Mouse (Mus musculus) heart, adult 2 months (tissue): ENCODE measurements at regions not wholly inside any gene's neighbourhood (a gene's known extent, or its start where the extent isn't known, plus 50 kb on each side); places are given as distances from the start of the nearest gene placed in this dataset.

Experiments
- DNase-seq, 2 experiments: peaks; one replicate each; pipeline ENCODE4 v3.0.0; 2021
- H3K27ac ChIP-seq: fragments of 200-600 bp; 2 replicates; pipeline ENCODE4 v1.8.1; 2022
- H3K27me3 ChIP-seq: fragments of 200-500 bp; 2 replicates; pipeline ENCODE4 v1.6.1; 2012; ENCODE audit warnings: mild to moderate bottlenecking, low read length, inconsistent platforms, mixed read lengths; ENCODE audit not compliant: control insufficient read depth, insufficient read depth
- H3K36me3 ChIP-seq: fragments of 200-500 bp; 2 replicates; pipeline ENCODE4 v1.6.1; 2012; ENCODE audit warnings: low read length, inconsistent platforms; ENCODE audit not compliant: control insufficient read depth, insufficient read depth
- H3K4me1 ChIP-seq: fragments of 200-500 bp; 2 replicates; pipeline ENCODE4 v1.6.1; 2011; ENCODE audit warnings: low read length; ENCODE audit not compliant: control insufficient read depth, insufficient read depth
- H3K4me3 ChIP-seq: fragments of 200-600 bp; 2 replicates; pipeline ENCODE4 v1.8.1; 2022
- H3K79me2 ChIP-seq: fragments of 200-500 bp; replicated peaks from 2 replicates; pipeline ENCODE4 v1.6.1; 2012; ENCODE audit warnings: mild to moderate bottlenecking, inconsistent platforms, low read length, moderate library complexity, mixed read lengths; ENCODE audit not compliant: control insufficient read depth, insufficient read depth
- H3K9ac ChIP-seq: fragments of 200-500 bp; 2 replicates; pipeline ENCODE4 v1.6.1; 2012; ENCODE audit warnings: low read depth, mild to moderate bottlenecking, control low read depth, inconsistent platforms, low read length, mixed read lengths
- CTCF ChIP-seq: fragments of 200-600 bp; IDR thresholded peaks from 2 replicates; pipeline ENCODE4 v1.8.1; 2022; ENCODE audit warnings: antibody characterized with exemption, mild to moderate bottlenecking, moderate library complexity
- EP300 ChIP-seq: fragments of 200-500 bp; IDR thresholded peaks from 2 replicates; pipeline ENCODE4 v1.6.1; 2011; ENCODE audit warnings: low read depth, low read length, control low read depth; ENCODE audit not compliant: insufficient read depth
- POLR2A ChIP-seq: fragments of 200-500 bp; IDR thresholded peaks from 2 replicates; pipeline ENCODE4 v1.6.1; 2011; ENCODE audit warnings: mild to moderate bottlenecking, low read depth, low read length, control low read depth; ENCODE audit not compliant: insufficient read depth
- WGBS: fragments of 180-500 bp; shearing (Covaris S2); methylation state at CpG from one replicate; pipeline ENCODE4 v1.1.7; 2018; 5-methylcytosine and 5-hydroxymethylcytosine counted together
- intact Hi-C: fragments of 180-260 bp; cut with DNase I; formaldehyde crosslinking; loops from one replicate; pipeline ENCODE4 v1.15.1; 2025

DNA sequence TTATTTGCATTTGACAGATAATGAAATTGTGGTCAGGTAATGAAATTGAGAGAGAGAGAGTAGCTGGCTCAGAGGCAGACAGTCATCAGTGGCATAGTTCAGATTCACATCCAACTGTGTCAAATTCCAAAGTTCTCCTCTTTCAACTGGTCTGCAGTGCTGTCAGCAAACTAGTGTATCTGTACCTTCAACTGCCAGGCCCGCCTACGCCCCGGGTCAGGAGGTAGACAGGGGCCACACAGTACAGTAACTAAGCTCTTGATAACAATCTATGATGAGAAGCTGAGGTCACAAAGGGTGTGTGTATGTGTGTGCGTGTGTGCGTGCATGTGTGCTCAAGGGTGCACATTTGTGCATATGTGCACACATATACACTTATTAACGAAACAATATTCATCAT lies 236.1 kb upstream of the Klf4 start:
- Histone ChIP-seq H3K79me2 (no peaks in the 10 kb centered on the region), H3K4me3 (no peak overlapping the region), H3K27me3 (no peaks in the 10 kb centered on the region), H3K36me3 (no peaks in the 10 kb centered on the region), H3K27ac (no peak overlapping the region), H3K9ac (no peak overlapping the region), H3K4me1 (no peaks in the 10 kb centered on the region)
- intact Hi-C loops, result no loop called here
- DNase-seq, result no peak
- TF ChIP-seq POLR2A, result no peak
- no peak for TF ChIP-seq EP300
- no peak for TF ChIP-seq CTCF
- WGBS, result 89% methylated on average over 6 of the region's 6 CpGs

DNA sequence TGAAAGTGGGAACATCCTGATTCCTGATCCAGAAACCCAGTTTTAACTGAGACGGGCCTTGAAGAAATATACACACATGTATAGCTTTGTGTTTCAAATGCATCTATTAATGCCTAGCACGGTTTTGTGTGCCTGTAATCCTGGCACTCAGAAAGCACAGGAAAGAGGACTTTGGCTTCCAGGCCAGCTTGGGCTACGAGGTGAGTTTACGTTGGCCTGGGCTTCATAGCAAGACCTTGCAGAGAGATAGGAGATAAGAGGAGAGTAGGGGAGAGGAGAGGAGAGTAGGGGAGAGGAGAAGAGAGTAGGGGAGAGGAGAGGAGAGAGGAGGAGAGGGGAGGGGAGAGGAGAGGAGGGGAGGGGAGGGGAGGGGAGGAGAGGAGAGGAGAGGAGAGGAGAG lies 234.9 kb upstream of the Klf4 start:
- Histone ChIP-seq H3K9ac (no peak overlapping the region), H3K79me2 (no peaks in the 10 kb centered on the region), H3K36me3 (no peaks in the 10 kb centered on the region), H3K27ac (no peak overlapping the region), H3K4me1 (no peaks in the 10 kb centered on the region), H3K4me3 (no peak overlapping the region), H3K27me3 (no peaks in the 10 kb centered on the region)
- intact Hi-C loops, result no loop called here
- no peak for DNase-seq
- 73% methylated on average over 4 of the region's 4 CpGs for WGBS
- TF ChIP-seq EP300 (no peak), POLR2A (no peak), CTCF (no peak)

DNA sequence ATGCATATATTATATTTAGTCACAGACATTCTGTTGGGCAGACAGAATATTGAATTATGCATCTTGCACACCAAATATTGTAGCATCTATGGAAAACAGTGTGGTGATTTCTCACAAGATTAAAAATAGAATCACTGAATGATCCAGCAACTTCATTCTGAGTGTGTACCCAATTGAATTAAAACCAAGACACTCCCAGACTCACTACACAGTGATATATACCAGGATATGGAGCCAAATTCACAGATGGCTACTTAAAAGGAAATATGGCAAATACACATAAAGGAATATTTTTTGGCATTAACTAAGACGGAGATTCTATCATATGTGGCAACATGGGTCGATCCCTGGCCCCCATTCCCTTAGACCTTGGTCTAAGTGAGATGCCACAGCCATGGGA lies 233.5 kb upstream of the Klf4 start:
- H3K4me1 ChIP-seq, result no peaks in the 10 kb centered on the region
- H3K79me2 ChIP-seq, result no peaks in the 10 kb centered on the region
- H3K27me3 ChIP-seq, result no peaks in the 10 kb centered on the region
- TF ChIP-seq POLR2A (no peak), EP300 (no peak), CTCF (no peak)
- intact Hi-C loops, result no loop called here
- H3K4me3 ChIP-seq, result no peak overlapping the region
- no peak overlapping the region for H3K9ac ChIP-seq
- DNase-seq, result no peak
- no peaks in the 10 kb centered on the region for H3K36me3 ChIP-seq
- no peak overlapping the region for H3K27ac ChIP-seq
- 93% methylated on average over 2 of the region's 2 CpGs for WGBS

DNA sequence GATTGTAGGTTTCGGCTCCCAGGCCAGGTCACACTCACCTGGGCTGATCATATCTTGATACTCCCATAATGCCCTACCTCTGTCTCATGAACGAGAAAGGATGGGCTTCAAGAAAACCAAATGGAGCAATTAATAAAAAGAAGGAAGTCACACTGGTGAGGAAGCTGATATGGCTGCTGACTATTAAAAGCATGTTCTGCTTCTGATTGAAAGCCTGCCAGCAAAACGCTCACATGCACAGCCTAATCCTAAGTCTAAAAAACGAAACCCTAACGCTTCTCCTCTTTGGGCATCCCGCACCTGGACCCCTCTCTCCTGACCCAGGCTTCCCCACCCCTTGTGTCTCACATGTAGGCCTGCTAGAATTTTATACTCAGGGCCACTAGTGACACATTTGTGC lies 230.8 kb upstream of the Klf4 start:
- WGBS, result 48% methylated on average over 6 of the region's 6 CpGs

DNA sequence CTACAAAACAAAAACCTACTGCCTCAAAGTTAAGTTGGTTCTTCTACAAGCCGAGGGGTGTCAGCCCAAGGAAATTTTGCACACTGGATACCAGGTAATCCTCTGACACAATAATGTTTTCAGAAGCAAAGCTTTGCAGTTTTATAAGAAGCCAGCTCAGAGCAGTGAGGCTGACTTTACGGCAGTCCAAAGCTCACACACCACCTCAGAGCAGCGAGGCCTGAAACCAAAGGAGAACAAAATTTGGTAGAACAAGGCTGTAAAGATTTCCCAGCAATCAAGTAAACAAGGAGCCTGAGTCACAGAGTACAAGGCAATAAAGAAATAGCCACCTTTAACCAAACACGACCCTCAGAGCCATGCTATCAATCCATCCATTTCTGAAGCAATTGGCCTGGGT lies 230.1 kb upstream of the Klf4 start:
- no peak for TF ChIP-seq CTCF
- no peak for DNase-seq
- H3K36me3 ChIP-seq, result no peaks in the 10 kb centered on the region

More for the DNA sequence above, 230.8 kb upstream of the Klf4 start:
- no peak for TF ChIP-seq CTCF
- no peak for TF ChIP-seq POLR2A
- no peak for TF ChIP-seq EP300
- Histone ChIP-seq H3K4me1 (no peaks in the 10 kb centered on the region), H3K27ac (no peak overlapping the region), H3K36me3 (no peaks in the 10 kb centered on the region), H3K27me3 (no peaks in the 10 kb centered on the region), H3K4me3 (no peak overlapping the region), H3K79me2 (no peaks in the 10 kb centered on the region), H3K9ac (no peak overlapping the region)
- peak in 1 of 2 experiments; percentile 6 for DNase-seq
- intact Hi-C loops, result no loop called here

DNA sequence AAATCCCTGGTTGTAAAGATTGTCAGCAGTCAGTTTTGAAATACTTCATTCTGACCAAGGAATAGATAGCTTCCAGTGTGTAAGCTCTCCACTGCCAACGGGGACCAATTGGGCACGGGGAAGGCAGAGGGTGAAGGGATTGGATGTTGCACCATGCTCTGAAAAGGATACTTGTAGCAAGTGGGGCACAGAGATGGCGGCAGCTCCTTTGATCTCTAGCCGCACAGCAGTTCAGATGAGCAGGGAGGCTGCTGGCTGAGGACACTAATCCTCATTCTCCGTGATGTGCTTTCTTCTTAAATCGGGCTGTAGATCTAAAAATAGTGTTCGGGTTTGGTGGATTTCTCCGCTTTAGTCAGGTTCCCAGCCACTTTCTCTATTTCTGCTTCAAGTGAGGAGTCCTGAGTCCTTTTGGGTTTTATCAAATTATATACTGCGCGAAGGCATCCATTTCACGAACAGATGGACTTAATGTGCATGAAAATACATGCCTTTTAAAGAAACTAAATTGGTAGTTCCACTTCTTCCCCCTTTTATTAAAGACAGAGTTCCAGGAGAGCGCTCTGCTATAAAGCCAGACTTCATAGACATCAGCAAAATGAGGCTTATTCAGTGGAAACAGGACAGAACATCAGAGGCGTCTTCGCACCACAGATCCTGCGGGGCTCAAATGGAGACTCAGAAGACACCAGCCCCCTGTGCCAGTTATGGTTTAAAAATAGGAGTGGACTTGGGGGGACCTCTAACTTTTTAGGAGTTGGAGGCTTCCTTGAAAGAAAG lies 225.1 kb upstream of the Klf4 start:
- WGBS, result 78% methylated on average over 15 of the region's 15 CpGs
- DNase-seq, result no peak
- no peaks in the 10 kb centered on the region for H3K27me3 ChIP-seq
- no peak overlapping the region for H3K4me3 ChIP-seq
- no peak overlapping the region for H3K9ac ChIP-seq
- no peak for TF ChIP-seq POLR2A
- TF ChIP-seq EP300, result no peak
- TF ChIP-seq CTCF, result no peak
- H3K27ac ChIP-seq, result no peak overlapping the region
- no peaks in the 10 kb centered on the region for H3K79me2 ChIP-seq
- no peaks in the 10 kb centered on the region for H3K36me3 ChIP-seq
- intact Hi-C loops, result no loop called here
- no peaks in the 10 kb centered on the region for H3K4me1 ChIP-seq

More for the DNA sequence above, 230.1 kb upstream of the Klf4 start:
- Histone ChIP-seq H3K4me1 (no peaks in the 10 kb centered on the region), H3K27me3 (no peaks in the 10 kb centered on the region), H3K79me2 (no peaks in the 10 kb centered on the region), H3K27ac (no peak overlapping the region), H3K9ac (no peak overlapping the region), H3K4me3 (no peak overlapping the region)
- intact Hi-C loops, result no loop called here
- WGBS, result 91% methylated on average over 4 of the region's 4 CpGs
